ENCODE assay signal across 26 mouse cellular contexts in the genomic region with DNA sequence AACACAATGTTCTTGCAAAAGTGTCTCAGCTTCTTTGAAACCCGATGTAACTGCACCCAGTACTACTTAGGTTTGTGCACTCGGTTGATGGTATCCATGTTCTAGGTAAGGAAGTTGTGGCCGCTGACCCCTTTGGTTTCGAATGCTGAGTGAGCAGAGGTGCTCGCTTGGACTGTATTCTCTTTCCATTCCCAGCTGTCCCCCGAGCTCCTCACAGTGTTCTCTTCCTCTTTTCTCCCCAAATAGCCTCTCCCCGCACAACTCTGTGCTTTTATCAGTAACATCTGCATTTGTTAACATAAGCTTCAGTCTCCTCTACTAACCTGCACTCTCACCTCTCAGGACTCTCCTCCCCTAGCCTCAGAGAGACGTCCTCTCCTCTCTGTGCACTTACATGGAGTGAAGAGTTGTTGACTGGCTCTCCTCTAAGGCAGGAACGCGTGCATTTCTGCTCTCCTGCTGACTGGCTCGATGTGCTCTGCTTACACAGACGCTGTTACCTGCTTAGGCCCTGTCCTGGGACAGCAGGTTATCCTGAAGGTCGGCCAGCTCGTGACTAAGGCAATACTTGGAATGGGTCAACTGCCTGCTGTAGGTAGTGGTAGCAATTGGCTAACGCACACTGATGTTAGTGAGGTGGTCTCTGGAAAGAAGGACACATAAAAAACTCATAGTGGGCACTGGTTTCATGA. TPM values are rescaled to one million over a fixed set of nuclear protein-coding genes. Genes with fewer than 3 reads are reported as not detected.
DNase-seq lines count a peak whose midpoint lies in the region; ATAC-seq lines count a peak whose summit lies in the region.
"Had no signal": no experiment of that assay in that cellular context is flagged by ENCODE, and none has a peak within 500 bp of the region (broad histone marks: within the 10 kb centered on the region; RNA-seq: fewer than 3 reads in every experiment).

No protein-coding gene starts in this region.

- no peaks in the 10 kb centered on the region for H3K27me3 ChIP-seq in embryonic facial prominence, embryonic 10.5 days (replicated peaks; ENCODE audit: low read depth, poor library complexity, severe bottlenecking)
- H3K27me3 ChIP-seq: embryonic facial prominence, embryonic 13.5 days; heart, embryonic 12.5 days; heart, embryonic 15.5 days; hindbrain, embryonic 12.5 days; hindbrain, embryonic 15.5 days had no signal

- WGBS in embryonic facial prominence, embryonic 10.5 days = 85% methylated on average over 15 of the region's 15 CpGs

- H3K36me3 ChIP-seq in embryonic facial prominence, embryonic 10.5 days (replicated peaks) = peaks cover 29% of the 10 kb centered on the region
- H3K36me3 ChIP-seq: heart, embryonic 12.5 days; heart, embryonic 15.5 days; hindbrain, embryonic 15.5 days had no signal

- intact Hi-C loops in heart, postnatal 10 days (cut with DNase I) = no loop called here

- H3K9me3 ChIP-seq in embryonic facial prominence, embryonic 10.5 days = peaks cover 10% of the 10 kb centered on the region; the same call in 1 of the 2 replicates
- H3K9me3 ChIP-seq: heart, embryonic 15.5 days; hindbrain, embryonic 15.5 days had no signal

- H3K27ac ChIP-seq in embryonic facial prominence, embryonic 10.5 days (replicated peaks) = 0 out of 2 replicates have a peak overlapping the region, but pooled peaks have one; percentile 30
- H3K27ac ChIP-seq: embryonic facial prominence, embryonic 13.5 days; gastrocnemius, adult 2 months; heart, embryonic 15.5 days; hindbrain, embryonic 12.5 days; hindbrain, embryonic 15.5 days had no signal

- ATAC-seq in common myeloid progenitor, adult 5-6 weeks (replicated peaks; ENCODE audit: low read depth, poor library complexity, severe bottlenecking) = peak; percentile 68
- ATAC-seq in megakaryocyte, adult 5-6 weeks (ENCODE audit: poor library complexity, severe bottlenecking) = peak; percentile 35; the same call in 1 of the 2 replicates
- no peak for ATAC-seq in megakaryocyte-erythroid progenitor cell, adult 5-6 weeks (replicated peaks; ENCODE audit: low FRiP score, low TSS enrichment, poor library complexity, severe bottlenecking)
- ATAC-seq: CD4-positive, CD25-positive, alpha-beta regulatory T cell, adult 4 months; forebrain, embryonic 14.5 days; forebrain, postnatal 0 days; intestine, postnatal 0 days had no signal

- DNase-seq in heart, adult 11 months = peak; percentile 88
- DNase-seq in heart, postnatal 10 days = no peak
- DNase-seq in embryonic facial prominence, embryonic 10.5 days (ENCODE audit: low spot score) = no peak
- DNase-seq in adipocyte (ENCODE audit: low spot score) = no peak
- DNase-seq in cerebellum, adult 18-20 months = no peak
- DNase-seq: cerebellum, adult 11 months; cerebellum, adult 8-10 months; cerebellum, postnatal 14 days; forebrain, postnatal 0 days; gastrocnemius, adult 2 months; gastrocnemius, postnatal 14 days; heart, postnatal 14 days; heart, postnatal 4 days had no signal

- H3K4me3 ChIP-seq in embryonic facial prominence, embryonic 10.5 days = no peak overlapping the region
- H3K4me3 ChIP-seq: embryonic facial prominence, embryonic 13.5 days; erythroblast, embryonic 14.5 days; gastrocnemius, adult 2 months; heart, embryonic 12.5 days; heart, embryonic 15.5 days; hindbrain, embryonic 12.5 days; hindbrain, embryonic 15.5 days had no signal

- peaks cover 13% of the 10 kb centered on the region; the same call in 1 of the 2 replicates for H3K4me1 ChIP-seq in embryonic facial prominence, embryonic 10.5 days
- H3K4me1 ChIP-seq: heart, embryonic 12.5 days; heart, embryonic 15.5 days; hindbrain, embryonic 12.5 days; hindbrain, embryonic 15.5 days had no signal

RNA-seq across cellular contexts. Expression of a gene that starts 57.8 kb away (rescaled TPM):
- 10 to 100 TPM; 12.6 to 17.4 TPM for total RNA-seq in heart, postnatal 10 days (2021)
- total RNA-seq in common myeloid progenitor, adult 5-6 weeks (2017) = 8.6 and 15.1 TPM in 2 replicates
- polyA plus RNA-seq in embryonic facial prominence, embryonic 10.5 days (2016; fragmentation: Nextera tagmentation; extraction: Ambion mirVana) = 8.0 and 9.4 TPM in 2 replicates
- total RNA-seq in megakaryocyte, adult 5-6 weeks (2015) = 9.6 and 9.7 TPM in 2 replicates
- 5.7 and 7.6 TPM in 2 replicates for total RNA-seq in megakaryocyte, adult 5-6 weeks (2017)
- 0.72 TPM in 1 of 2 replicates, not detected in the other for total RNA-seq in megakaryocyte-erythroid progenitor cell, adult 5-6 weeks (2014; fragmentation: Nextera tagmentation)
- total RNA-seq in megakaryocyte-erythroid progenitor cell, adult 5-6 weeks (2017) = 0.05 and 0.57 TPM in 2 replicates
- total RNA-seq: MEL had no signal
- polyA plus RNA-seq: erythroblast, embryonic 14.5 days had no signal
